Mouse (Mus musculus) stomach, embryonic 14.5 days (tissue): ENCODE data around the gene Asprv1. TPM values are rescaled to one million over a fixed set of nuclear protein-coding genes. Genes with fewer than 3 reads are reported as not detected.

ENCODE experiments used
- ATAC-seq: fragments of 200-750 bp; cut with Nextera tagmentation; 2 replicates; pipeline ENCODE4 v1.8.0; 2017; ENCODE audit warnings: low read depth, moderate TSS enrichment; ENCODE audit not compliant: insufficient number of reproducible peaks, insufficient read depth, low FRiP score
- H3K27ac ChIP-seq: fragments of 300-500 bp; sonication (generic); 2 replicates; pipeline ENCODE4 v1.5.1; 2014; ENCODE audit warnings: mild to moderate bottlenecking, low read length, moderate library complexity, mixed read lengths
- H3K27me3 ChIP-seq: fragments of 300-500 bp; sonication (generic); 2 replicates; pipeline ENCODE4 v1.6.1; 2014; ENCODE audit warnings: low read length, control low read depth, mixed read lengths; ENCODE audit not compliant: control insufficient read depth, insufficient read depth
- H3K36me3 ChIP-seq: fragments of 300-500 bp; sonication (generic); 2 replicates; pipeline ENCODE4 v1.6.1; 2014; ENCODE audit warnings: mild to moderate bottlenecking, control low read depth, low read length, moderate library complexity, mixed read lengths; ENCODE audit not compliant: control insufficient read depth, insufficient read depth
- H3K4me1 ChIP-seq: fragments of 300-500 bp; sonication (generic); 2 replicates; pipeline ENCODE4 v1.6.1; 2014; ENCODE audit warnings: low read length, control low read depth, mixed read lengths; ENCODE audit not compliant: control insufficient read depth, insufficient read depth
- H3K4me2 ChIP-seq: fragments of 300-500 bp; sonication (generic); replicated peaks from 2 replicates; pipeline ENCODE4 v1.6.1; 2014; ENCODE audit warnings: low read depth, low read length, control low read depth
- H3K4me3 ChIP-seq: fragments of 300-500 bp; sonication (generic); 2 replicates; pipeline ENCODE4 v1.5.1; 2014; ENCODE audit warnings: low read depth, low read length, control low read depth
- H3K9ac ChIP-seq: fragments of 300-500 bp; sonication (generic); replicated peaks from 2 replicates; pipeline ENCODE4 v1.6.1; 2014; ENCODE audit warnings: low read depth, mild to moderate bottlenecking, control low read depth, low read length, moderate library complexity, mixed read lengths
- H3K9me3 ChIP-seq: fragments of 300-500 bp; sonication (generic); 2 replicates; pipeline ENCODE4 v1.6.1; 2016; ENCODE audit warnings: low read depth, low read length, control low read depth; ENCODE audit not compliant: control insufficient read depth
- WGBS: fragments of 180-500 bp; shearing (Covaris S2); extraction: QIAGEN DNeasy Blood & Tissue Kit; methylation state at CpG from one replicate; pipeline ENCODE4 v1.1.7; 2014; 5-methylcytosine and 5-hydroxymethylcytosine counted together
- polyA plus RNA-seq: library from polyadenylated mRNA; unstranded; fragments of >200 nt; fragmentation: Nextera tagmentation; extraction: Ambion mirVana; gene quantifications from 2 replicates; pipeline ENCODE4 v1.2.1, GENCODE M21; 2014

Asprv1 gene
- polyA plus RNA-seq, 1 experiment from 2014 or later = 3.1 TPM

DNA sequence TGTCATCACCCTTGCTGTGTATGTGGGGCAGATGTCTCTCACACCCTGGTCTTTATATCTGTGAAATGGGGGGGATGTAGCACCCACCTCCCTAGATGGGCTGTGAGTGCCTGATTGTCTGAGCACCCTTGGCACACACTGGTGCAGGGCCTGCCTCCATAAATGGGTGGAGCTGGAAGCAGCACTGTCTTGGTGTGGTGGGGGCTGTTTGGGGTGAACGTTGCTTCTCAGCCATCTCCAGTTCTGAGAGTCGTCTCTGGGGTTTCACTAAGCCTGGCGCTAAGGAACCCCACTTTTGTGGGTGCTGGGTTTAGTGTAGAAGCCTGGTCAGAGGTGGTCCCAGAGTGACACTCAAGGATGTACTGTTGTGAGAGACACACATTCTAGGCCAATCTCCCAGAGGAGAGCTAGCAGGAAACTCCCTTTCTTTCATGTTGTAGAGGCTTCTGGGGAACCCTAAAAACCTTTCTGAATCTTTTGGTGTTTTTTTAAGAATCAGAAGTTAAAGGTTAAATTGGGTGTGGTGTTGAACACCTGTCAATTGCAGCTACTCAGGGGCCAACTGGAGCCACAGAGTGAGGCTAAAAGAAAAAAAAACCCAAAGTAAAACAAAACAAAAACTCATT is 16.9 kb downstream of the Asprv1 start:
- Histone ChIP-seq H3K27ac (no peak overlapping the region), H3K36me3 (peaks cover 4% of the 10 kb centered on the region), H3K9ac (no peak overlapping the region), H3K9me3 (no peaks in the 10 kb centered on the region), H3K4me3 (no peak overlapping the region), H3K27me3 (no peaks in the 10 kb centered on the region), H3K4me2 (no peak overlapping the region), H3K4me1 (no peaks in the 10 kb centered on the region)
- ATAC-seq = no peak
- WGBS = 88% methylated on average over 3 of the region's 3 CpGs

DNA sequence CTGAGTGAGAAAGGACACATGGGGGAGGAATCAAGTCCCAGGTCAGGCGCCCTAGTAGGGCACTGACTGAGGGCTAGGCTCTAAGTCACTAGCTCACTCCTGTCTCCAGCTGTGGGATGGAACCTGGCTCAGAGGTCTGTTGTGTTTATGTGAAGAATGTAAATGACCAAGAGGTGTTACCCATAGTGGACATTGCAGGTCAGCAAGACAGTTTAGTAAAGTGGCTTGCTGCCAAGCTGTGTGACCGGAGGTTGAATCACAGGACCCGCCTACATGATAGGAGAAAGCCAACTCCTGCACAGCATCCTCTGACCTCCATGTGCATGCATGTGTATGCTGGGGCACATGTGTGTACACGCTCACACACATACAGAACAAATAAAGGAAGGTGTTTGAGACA is 17.6 kb downstream of the Asprv1 start:
- no peaks in the 10 kb centered on the region for H3K9me3 ChIP-seq
- H3K4me1 ChIP-seq = no peaks in the 10 kb centered on the region
- no peak overlapping the region for H3K9ac ChIP-seq
- H3K27ac ChIP-seq = no peak overlapping the region
- 80% methylated on average over 4 of the region's 4 CpGs for WGBS
- no peak overlapping the region for H3K4me3 ChIP-seq
- H3K27me3 ChIP-seq = no peaks in the 10 kb centered on the region
- peaks cover 10% of the 10 kb centered on the region for H3K36me3 ChIP-seq
- ATAC-seq = no peak
- H3K4me2 ChIP-seq = no peak overlapping the region

DNA sequence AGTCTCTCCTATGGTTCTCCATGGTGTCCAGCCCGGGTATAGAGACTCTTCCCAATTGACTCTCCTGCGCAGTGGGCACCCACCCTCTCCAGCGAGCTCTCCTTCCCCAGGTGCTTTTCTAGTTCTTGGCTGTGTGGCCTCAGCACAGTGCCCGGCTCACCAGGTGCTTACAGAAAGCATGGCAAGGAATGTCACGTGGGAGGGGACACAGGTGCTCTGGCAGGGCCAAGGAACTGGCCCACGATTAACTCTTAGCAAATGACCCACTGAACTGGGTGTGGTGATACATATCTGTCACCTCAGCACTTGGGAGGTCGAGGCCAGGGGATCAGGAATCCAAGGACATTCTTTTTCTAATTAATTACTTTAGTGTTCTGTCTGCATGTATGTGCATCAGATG is 18.2 kb downstream of the Asprv1 start:
- peaks cover 16% of the 10 kb centered on the region for H3K36me3 ChIP-seq
- no peaks in the 10 kb centered on the region for H3K9me3 ChIP-seq
- H3K27ac ChIP-seq = no peak overlapping the region
- 74% methylated on average over 7 of the region's 7 CpGs for WGBS
- no peaks in the 10 kb centered on the region for H3K27me3 ChIP-seq
- H3K9ac ChIP-seq = no peak overlapping the region
- no peak overlapping the region for H3K4me2 ChIP-seq
- no peak overlapping the region for H3K4me3 ChIP-seq
- ATAC-seq = no peak
- no peaks in the 10 kb centered on the region for H3K4me1 ChIP-seq

DNA sequence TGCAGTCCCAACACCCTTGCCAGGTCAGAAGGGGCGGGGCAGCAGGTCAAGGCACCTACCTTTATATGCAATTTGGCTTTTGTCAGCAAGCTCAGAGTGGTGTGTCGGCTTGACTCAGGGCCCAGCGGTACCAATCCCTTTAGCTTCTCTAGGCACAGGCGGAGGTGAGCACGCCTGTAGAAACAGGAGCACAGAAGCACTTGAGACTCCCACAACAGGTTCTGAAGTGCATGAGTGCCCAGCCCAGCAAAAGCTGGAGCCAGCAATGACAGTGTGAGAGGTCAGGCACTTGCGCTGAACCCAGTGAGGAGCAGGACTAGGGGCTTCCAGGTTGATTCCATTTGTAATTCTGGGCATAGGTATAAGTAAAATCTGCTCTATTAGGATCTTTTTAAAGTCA is 25.1 kb downstream of the Asprv1 start:
- peaks cover 32% of the 10 kb centered on the region for H3K36me3 ChIP-seq
- H3K4me3 ChIP-seq = no peak overlapping the region
- no peaks in the 10 kb centered on the region for H3K4me1 ChIP-seq
- H3K9me3 ChIP-seq = no peaks in the 10 kb centered on the region
- 87% methylated on average over 6 of the region's 6 CpGs for WGBS
- H3K27me3 ChIP-seq = no peaks in the 10 kb centered on the region
- no peak overlapping the region for H3K4me2 ChIP-seq
- no peak overlapping the region for H3K9ac ChIP-seq
- H3K27ac ChIP-seq = no peak overlapping the region
- ATAC-seq = no peak

DNA sequence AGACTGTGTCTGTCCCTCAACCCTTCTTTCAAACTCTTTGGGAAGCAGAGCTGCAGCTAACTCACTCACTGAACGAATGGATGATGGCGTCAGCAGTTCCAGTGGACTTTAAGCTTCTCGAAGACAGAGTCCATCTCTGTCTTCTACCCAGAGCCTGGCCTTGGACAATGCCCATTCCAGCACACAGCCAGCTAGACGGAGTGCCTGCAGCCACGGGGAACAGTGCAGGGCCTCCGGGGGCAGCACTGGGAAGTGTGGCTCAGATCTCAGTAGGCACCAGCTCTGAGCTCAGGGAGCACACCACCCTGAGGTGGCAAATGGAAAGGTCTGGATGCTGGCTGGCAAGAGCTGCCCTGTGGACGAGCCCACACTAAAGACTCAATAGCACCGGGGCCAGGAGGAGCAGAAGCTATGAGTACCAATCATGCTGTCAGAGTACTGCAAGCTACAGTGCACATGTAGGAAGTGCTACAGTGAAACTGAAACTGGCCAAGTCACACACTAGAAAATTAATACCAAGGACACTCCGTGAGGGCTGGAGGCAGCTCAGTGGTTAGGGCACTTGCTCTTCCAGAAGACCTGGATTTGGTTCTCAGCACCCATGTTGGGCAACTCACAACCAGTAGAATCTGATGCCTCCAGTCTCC is 26.4 kb downstream of the Asprv1 start:
- Histone ChIP-seq H3K36me3 (peaks cover 30% of the 10 kb centered on the region), H3K4me1 (no peaks in the 10 kb centered on the region), H3K9me3 (no peaks in the 10 kb centered on the region), H3K27ac (no peak overlapping the region), H3K27me3 (no peaks in the 10 kb centered on the region), H3K4me3 (no peak overlapping the region), H3K4me2 (no peak overlapping the region), H3K9ac (no peak overlapping the region)
- WGBS = 78% methylated on average over 9 of the region's 9 CpGs
- no peak for ATAC-seq

DNA sequence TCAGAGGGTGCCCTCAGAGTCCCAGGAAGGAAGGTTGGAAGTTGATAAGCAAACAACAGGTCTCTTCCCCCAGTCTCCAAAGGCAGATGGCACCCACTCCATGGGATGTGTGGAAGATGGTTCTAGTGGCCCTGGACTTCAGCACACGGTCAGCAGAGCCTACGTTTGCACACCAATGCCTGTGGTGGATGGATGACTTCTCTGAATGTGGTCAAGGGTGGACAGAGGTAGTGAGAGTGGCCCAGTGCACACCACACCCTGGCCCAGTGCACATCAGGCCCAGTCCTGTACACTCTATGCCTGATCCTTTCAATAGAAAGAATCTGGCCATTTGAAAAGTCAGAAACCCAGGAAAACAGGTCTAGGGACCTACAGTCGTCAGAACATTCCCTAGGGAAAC is 30.5 kb downstream of the Asprv1 start:
- WGBS = 89% methylated on average over 3 of the region's 3 CpGs
- H3K36me3 ChIP-seq = peaks cover 33% of the 10 kb centered on the region

DNA sequence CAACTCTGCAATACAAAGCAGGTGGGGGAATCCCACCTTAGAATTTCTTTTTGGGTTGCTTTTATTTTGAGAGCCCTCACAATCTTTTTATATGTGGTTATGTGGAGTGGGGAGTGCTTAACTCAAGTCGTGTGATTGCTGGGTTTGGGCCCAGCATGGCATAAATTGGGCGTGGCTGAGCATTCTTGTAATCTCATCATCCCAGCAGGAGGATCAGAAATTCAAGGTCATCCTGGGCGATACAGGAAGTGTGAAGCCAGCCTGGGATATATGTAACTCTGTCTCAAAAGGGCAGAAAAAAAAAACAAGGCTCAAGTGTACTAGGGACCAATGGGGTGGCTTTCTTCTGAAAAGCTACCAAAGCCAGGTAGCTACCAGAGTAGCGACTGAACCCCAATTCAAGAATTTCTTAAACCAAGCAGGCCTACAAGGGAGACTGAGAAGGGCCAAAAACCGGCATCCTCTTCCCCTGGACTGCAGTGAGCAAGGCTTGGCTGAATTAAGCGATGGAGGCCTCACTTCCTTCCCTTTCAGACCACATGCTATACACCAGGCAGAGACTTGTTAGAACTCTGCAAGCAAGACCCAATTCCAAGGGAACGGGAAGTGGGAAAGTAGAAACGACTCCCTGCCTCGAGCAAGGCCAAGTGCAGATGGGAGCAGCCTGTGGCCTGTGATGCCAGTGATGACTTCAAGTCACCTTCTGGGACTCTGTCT is 32.4 kb downstream of the Asprv1 start:
- Histone ChIP-seq H3K9me3 (no peaks in the 10 kb centered on the region), H3K27me3 (no peaks in the 10 kb centered on the region), H3K36me3 (peaks cover 32% of the 10 kb centered on the region), H3K4me1 (no peaks in the 10 kb centered on the region), H3K4me3 (no peak overlapping the region), H3K27ac (no peak overlapping the region), H3K9ac (no peak overlapping the region), H3K4me2 (no peak overlapping the region)
- no peak for ATAC-seq
- WGBS = 77% methylated on average over 9 of the region's 9 CpGs

More for the DNA sequence above, 30.5 kb downstream of the Asprv1 start:
- Histone ChIP-seq H3K9me3 (no peaks in the 10 kb centered on the region), H3K4me3 (no peak overlapping the region), H3K27ac (no peak overlapping the region), H3K9ac (no peak overlapping the region), H3K4me2 (no peak overlapping the region), H3K4me1 (no peaks in the 10 kb centered on the region), H3K27me3 (no peaks in the 10 kb centered on the region)
- no peak for ATAC-seq

DNA sequence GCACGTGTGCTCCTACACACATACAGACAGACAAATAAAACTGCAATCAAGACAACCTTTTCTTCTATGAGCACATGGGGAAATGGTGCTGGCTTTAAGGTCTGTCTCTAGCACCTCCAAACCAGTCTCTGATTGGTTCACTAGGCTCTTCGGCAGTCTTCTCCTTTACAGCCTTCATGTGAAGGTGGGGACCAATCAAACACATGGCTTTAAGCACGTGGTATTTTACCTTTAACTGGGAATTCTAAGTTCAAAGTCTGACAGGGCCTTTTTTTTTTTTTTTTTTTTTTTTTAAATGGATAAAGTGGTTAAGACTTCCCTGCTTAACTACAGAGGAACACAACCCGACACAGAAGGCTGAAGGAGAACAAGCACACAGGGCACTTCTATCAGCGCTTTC is 37.1 kb downstream of the Asprv1 start:
- H3K9me3 ChIP-seq = no peaks in the 10 kb centered on the region
- H3K36me3 ChIP-seq = peaks cover 27% of the 10 kb centered on the region
- H3K9ac ChIP-seq = no peak overlapping the region
- no peak overlapping the region for H3K4me3 ChIP-seq
- 80% methylated on average over 5 of the region's 5 CpGs for WGBS
- H3K4me1 ChIP-seq = peaks cover 7% of the 10 kb centered on the region
- no peak for ATAC-seq
- no peak overlapping the region for H3K4me2 ChIP-seq
- H3K27me3 ChIP-seq = no peaks in the 10 kb centered on the region
- H3K27ac ChIP-seq = no peak overlapping the region
